Mouse (Mus musculus): Measurements from ENCODE around the gene Fbxo11.
"Not testable (repeated sequence)": the region's sequence is repeated elsewhere in the genome, so short reads cannot be mapped to it uniquely, and the experiment has no call there.

Gene Fbxo11

DNA sequence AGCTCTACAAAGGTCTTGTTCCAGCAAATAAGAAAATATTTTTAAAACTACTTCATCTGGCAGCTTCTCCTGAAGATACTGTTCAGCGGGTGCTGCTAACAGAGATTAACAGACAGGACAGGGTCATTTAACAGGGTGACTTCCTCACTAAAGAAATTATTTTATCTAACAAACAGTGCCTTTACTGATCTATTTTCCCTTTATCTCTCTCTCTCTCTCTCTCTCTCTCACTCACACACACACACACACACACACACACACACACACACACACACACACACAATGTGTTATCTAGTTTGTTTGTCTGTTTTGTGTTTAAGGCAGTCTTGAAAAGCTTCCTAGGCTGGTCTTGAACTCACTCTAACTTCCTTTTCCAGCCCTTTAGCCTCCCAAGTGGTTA lies 50.6 kb downstream of the Fbxo11 start:
- no peak for DNase-seq (ENCODE audit: low spot score in 2 of 2)

DNA sequence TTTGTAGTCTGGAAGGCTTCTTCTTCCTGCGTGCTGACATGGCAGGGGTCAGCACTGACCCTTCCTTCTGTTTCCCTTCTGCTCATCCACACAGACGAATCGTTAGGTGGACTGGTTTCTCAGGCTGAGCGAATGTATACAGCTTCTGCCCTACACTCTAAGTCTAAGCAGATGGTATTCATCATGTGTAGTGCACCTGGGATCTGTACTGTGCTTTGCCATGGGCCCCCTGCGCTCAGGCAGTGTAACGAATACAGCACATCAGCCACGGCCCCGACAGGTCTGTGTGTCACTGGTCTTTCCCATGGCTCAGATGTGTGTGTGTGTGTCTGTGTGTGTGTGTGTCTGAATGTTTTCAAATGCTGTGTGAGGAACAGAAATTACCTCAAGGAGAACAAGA lies 58.1 kb downstream of the Fbxo11 start:
- DNase-seq (ENCODE audit: low spot score in 2 of 2): no peak

DNA sequence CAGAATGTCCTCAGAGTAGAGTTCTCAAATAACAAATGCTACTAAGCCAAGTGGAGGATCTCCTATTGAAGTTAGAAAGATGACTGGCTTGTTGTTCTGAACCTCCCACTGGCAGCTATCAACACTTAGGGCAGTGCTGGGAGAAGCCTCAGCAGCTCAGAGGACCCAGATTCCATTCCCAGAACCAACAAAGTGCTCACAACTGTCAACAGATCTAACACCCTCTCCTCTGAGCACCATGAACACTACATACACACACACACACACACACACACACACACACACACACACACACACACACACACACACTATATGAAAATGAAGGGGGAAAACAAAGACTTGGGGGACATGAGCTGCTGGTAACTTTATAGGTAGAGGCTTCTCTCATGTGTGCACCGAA lies 60.2 kb downstream of the Fbxo11 start:
- no peak for DNase-seq (ENCODE audit: low spot score in 2 of 2)

DNA sequence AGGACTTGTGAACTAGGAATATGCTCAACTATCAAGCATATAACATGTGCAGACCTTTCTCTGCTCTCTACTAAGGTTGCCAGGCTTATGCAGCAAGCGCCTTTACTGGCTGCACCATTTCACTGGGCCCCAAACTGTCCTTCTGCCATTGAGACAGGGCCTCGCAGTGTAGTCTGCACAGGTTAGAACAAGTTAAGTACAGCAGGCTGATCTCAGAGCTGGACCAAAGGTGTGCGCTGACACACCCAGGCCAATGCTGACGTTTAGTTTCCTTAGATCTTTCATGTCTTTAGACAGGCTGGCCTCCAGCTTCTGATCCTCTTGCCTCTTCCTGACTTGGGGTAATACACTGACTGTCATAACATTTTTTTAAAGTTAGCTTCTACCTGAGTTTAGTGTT lies 67.3 kb downstream of the Fbxo11 start:
- DNase-seq (ENCODE audit: low spot score in 2 of 2): no peak

DNA sequence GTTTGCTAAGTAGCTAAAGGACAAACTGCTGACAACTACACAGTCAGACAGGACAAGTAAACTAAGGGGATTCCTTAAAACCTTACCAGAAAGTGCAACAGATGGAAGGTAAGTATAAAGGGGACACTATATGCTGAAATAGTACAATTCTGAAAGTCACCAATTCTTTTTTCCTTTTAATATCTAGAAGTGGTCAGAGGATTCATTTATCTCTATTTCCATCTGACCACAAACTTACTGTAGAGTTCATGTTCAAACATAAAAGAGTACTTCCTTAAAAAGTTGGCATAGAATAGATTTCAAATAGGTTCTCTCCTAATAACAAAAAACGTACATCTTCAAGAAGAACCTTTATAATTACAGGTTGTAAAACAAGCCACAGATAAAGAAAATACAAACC lies 71.8 kb downstream of the Fbxo11 start:
- DNase-seq (ENCODE audit: low spot score in 2 of 2): no peak

DNA sequence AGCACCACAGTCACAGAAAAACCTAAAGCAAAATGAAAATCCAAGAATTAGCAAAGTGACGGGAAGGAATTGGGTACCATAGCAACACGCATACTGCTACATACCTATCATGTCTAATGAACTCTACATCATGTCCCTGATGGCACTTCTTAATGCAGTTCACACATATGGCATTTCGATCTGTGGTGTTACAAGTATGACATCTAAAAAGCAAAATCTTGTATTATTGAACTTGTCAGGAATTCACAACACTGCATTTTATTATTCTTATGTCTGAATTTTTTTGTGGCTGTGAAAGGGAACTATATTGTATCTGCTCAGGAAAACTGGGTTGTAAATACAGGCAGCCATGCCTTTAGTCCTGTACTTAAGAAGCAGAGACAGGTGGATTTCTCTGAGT lies 72.9 kb downstream of the Fbxo11 start:
- no peak for DNase-seq (ENCODE audit: low spot score in 2 of 2)

DNA sequence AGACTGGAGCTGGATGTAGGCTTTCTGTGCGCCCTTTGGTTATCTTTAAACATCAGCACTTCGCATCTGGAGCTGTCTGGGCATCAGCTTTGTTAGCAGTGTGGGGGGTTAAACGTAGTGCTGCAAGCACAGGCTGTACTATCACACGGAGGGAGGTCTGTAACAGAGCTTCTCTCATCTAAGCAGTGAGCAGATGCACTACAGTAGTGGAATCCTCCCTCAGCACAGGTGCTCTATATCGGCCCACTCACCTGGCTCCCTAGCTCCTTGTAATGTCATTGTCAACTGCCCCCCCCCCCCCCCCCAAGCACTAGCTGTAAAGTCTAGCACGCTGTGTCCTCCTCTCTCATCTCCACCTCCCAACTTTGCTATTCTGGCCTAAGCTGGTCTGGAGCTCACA lies 77.6 kb downstream of the Fbxo11 start:
- no peak for DNase-seq (ENCODE audit: low spot score in 2 of 2)

DNA sequence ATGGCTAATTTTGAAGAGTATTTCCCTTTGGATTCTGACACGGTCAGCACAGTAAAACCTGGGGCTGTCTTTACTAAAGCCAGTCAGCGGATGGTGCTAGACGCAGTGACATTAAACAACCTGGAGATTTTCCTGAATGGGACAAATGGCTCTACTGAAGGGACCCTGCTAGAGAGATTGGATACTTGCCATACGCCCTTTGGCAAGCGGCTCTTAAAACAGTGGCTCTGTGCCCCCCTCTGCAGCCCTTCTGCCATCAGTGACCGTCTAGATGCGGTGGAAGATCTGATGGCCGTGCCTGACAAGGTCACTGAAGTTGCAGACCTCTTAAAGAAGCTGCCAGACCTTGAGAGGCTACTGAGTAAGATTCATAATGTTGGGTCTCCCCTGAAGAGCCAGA lies 79.2 kb downstream of the Fbxo11 start:
- no peak for DNase-seq (ENCODE audit: low spot score in 2 of 2)

DNA sequence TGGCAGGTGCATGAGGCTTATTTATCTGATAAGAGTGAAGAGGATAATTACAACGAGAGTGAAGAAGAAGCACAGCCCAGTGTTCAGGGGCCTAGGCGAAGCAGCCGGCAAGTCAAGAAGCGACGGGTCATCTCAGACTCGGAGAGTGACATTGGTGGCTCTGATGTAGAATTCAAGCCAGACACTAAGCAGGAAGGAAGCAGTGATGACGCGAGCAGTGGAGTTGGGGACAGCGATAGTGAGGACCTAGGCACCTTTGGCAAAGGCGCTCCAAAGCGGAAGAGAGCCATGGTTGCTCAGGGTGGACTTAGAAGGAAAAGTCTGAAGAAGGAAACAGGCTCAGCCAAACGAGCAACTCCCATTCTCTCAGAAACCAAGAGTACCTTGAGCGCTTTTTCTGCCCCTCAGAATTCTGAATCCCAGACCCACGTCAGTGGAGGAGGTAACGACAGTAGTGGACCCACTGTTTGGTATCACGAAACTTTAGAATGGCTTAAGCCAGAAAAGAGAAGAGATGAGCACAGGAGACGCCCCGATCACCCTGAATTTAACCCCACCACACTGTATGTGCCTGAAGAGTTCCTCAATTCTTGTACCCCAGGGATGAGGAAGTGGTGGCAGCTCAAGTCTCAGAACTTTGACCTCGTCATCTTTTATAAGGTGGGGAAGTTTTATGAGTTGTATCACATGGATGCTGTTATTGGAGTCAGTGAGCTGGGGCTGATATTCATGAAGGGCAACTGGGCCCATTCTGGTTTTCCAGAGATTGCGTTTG lies 80.5 kb downstream of the Fbxo11 start:
- no peak for DNase-seq (ENCODE audit: low spot score in 2 of 2)

DNA sequence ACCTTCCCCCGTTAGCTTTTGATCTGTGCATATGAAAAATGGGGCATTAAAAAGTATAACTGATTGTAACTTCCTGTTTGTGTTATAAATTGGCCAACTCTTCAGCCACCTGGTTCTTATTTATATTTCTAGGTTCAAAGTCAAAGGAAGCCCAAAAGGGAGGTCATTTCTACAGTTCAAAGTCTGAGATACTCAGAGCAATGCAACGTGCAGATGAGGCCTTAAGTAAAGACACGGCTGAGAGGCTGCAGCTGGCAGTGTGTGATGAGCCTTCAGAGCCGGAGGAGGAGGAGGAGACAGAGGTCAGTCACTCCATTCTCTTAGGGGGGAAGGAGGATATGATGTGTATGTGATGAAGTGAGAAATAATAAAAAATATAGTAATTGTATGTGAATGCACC lies 81.8 kb downstream of the Fbxo11 start:
- DNase-seq (ENCODE audit: low spot score in 2 of 2): no peak

DNA sequence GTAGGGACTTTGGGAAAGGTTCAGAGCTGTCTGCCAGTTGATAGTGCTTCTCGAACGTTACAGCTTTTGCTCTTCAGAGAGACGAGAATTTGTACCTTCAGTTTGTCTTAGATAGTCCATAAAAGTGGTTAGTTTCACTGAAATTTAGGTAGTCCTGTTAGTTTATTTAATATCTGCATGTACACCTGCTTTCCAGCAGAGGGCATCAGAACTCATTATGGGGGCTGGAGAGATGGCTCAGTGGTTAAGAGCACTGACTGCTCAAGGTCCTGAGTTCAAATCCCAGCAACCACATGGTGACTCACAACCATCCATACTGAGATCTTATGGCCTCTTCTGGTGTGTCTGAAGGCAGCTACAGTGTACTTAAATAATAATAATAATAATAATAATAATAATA lies 83.0 kb downstream of the Fbxo11 start:
- peak in 1 of 2 experiments; percentile 37 for DNase-seq (ENCODE audit: low spot score in 2 of 2)

DNA sequence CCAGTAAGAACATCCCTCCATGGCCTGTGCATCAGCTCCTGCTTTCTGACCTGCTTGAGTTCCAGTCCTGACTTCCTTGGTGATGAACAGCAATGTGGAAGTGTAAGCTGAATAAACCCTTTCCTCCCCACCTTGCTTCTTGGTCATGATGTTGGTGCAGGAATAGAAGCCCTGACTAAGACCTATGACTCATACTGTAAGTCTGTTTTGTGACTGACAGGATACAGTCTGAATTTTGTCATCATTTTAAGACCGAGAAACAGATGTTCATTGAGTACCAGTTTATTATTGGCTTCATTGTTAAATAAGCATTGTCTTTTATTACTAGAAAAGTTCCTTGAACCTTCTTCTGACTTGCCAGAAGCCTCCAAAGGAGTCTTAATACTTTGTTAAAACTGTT lies 85.4 kb downstream of the Fbxo11 start:
- not testable (repeated sequence) for DNase-seq (ENCODE audit: low spot score in 2 of 2)

DNA sequence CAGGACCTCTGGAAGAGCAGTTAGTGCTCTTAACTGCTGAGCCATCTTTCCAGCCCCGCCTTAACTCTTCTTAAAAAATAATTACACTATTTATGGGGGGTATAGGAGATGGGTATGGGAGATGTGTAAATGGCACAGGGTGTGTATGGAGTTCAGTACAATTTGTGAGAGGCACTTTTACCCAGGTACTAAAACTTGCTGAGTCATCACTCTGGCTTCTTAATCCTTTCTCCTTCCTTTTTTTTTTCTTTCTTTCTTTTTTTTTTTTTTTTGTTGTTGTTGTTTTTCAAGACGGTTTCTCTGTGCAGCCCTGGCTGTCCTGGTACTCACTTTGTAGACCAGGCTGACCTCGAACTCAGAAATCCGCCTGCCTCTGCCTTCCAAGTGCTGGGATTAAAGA lies 88.2 kb downstream of the Fbxo11 start:
- DNase-seq (ENCODE audit: low spot score in 2 of 2): not testable (repeated sequence)

DNA sequence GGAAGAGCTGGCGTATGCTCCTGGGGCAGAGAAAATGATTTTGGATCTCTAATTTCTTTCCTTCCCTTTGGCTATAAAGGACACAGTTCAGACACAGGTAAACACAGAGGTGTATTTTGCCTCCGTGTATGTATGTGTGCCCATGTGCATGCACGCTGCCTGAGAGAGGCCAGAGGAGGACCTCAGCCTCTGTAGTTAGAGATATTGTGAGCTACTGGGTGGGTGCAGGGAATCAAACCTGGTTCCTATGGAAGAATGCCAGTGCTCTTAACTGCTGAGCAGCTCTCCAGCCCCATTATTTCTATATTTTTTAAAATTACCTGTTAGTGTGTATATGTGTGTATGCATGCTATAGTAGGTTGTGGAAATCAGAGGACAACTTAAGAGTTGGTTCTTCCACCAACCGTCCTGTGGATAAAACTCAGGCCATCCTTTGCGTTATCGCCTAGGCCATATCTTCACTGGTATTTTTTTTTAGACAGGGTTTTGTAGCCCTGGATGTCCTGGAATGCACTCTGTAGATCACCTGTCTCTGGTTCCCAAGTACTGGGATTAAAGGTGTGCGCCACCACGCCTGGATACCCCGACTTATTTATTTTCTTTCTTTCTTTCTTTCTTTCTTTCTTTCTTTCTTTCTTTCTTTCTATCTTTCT lies 88.8 kb downstream of the Fbxo11 start:
- no peak for DNase-seq (ENCODE audit: low spot score in 2 of 2)

DNA sequence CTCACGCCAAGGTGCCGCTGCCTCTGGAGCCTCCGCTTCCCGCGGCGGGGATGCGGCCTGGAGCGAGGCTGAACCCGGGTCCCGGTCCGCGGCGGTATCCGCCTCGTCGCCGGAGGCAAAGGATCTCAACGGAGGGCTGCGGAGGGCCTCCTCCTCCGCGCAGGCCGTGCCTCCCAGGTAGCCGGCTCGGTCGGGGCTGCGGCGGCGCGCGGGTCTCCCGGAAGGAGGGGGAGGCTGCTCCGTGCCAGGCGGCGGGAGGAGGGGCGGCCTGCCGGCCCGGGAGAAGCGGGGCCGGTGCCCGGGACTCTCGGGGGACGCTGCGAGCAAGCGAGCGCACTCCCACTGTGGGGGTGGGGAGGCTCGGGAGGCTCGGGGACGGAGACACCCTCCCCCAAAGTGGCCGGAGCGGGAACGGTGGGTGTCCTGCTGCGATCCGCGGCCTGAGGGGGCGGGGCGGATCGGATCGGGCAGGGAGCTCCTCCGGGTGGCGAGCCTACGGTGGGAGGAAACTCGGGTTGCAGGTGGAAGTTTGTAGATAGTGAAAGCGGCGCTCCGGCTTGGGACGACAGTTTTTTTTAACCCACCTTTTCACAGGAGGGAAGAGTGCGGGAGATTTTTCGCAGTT lies 89.8 kb downstream of the Fbxo11 start:
- peak; percentile 60 to 74 for DNase-seq (ENCODE audit: low spot score in 2 of 2)

DNA sequence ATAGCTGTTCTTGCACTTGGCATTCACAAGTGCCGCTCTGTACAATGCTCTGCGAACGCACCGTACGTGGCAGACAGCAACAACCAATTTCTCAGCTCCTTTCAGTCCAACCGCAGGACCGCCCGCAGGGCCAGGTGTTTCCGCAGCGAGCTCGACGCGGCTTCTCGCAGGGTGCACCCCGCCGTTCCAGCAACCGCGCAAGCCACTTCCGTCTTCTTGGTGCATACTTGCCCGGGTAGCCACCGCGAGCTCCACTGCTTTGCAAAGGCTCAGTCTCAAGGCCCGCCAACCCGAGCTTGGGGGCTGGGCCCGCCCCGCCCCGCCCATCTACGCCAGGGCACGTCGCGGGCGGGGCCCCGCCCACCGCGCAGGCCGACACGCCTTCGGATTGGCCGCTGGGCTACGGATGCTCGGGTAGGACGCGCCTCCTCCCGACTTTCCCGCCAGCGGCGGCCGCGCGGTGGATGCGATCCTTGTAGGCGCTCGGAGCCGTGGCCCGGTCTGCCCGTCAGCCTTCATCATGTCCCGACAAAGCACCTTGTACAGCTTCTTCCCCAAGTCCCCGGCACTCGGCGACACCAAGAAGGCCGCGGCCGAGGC lies 90.4 kb downstream of the Fbxo11 start, which contains the start of gene Msh6:
Gene Msh6, plus strand, starts transcription at position 434 of the 600 bp plus-strand sequence.
- DNase-seq (ENCODE audit: low spot score in 2 of 2): peak; percentile 98 to 99

DNA sequence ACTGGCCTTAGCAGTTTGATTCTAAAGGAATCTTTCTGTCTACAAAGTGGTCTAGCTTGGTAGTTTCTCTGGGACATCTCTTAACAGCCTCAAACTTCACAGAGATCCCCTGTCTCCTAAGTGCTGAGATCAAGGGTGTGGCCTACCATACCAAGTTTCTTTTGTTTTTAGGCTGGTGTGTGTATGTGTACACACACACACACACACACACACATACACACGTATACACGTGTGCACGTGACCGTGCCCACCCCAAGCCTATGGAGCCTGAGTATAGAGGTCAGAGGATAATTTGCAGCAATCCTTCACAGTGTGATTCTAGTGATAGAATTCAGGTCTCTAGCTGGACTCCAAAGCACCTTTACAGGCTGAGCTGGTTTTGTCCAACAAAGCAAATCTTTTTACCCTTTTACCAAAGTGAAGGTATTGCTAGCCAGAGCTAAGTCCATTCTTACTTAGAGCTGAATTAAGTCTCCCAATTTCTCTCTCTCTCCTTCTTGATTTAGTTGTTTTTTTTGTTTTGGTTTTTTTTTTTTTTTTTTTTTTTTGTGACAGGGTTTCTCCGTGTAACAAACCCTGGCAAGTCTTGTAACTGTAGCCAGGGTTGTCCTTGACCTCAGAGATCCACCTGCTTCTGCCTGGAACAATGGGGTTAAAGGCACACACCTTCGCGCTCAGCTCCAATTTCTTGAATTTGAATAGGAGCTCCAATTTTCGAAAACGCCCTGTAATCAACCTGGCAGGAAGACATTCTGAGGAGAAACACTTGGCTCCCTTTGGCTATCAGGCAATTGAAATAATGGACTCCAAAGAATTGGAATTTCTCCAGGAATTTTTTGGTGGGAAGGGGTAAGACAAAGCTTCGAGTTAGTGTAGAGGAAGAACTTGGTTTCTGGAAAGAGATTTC lies 91.6 kb downstream of the Fbxo11 start:
- DNase-seq (ENCODE audit: low spot score in 2 of 2): no peak

DNA sequence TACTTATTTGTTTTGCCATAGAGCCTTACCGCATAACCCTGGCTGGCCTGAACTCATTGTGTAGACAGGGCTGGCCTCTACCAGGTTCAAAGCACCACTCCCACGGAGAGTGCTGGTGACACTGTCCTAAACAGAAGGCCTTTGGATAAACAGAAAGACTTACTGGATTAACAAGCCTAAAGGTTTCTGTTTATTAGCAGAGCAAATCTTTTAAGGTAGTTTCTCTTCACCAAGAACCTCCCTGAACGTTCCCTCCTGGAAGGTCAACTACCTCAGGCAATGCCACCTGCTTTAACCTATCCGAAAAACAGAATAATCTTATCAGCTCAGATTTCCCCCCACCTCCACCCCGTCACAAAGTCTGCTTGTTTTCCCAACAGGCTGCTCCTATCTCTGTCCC lies 92.2 kb downstream of the Fbxo11 start:
- no peak for DNase-seq (ENCODE audit: low spot score in 2 of 2)

DNA sequence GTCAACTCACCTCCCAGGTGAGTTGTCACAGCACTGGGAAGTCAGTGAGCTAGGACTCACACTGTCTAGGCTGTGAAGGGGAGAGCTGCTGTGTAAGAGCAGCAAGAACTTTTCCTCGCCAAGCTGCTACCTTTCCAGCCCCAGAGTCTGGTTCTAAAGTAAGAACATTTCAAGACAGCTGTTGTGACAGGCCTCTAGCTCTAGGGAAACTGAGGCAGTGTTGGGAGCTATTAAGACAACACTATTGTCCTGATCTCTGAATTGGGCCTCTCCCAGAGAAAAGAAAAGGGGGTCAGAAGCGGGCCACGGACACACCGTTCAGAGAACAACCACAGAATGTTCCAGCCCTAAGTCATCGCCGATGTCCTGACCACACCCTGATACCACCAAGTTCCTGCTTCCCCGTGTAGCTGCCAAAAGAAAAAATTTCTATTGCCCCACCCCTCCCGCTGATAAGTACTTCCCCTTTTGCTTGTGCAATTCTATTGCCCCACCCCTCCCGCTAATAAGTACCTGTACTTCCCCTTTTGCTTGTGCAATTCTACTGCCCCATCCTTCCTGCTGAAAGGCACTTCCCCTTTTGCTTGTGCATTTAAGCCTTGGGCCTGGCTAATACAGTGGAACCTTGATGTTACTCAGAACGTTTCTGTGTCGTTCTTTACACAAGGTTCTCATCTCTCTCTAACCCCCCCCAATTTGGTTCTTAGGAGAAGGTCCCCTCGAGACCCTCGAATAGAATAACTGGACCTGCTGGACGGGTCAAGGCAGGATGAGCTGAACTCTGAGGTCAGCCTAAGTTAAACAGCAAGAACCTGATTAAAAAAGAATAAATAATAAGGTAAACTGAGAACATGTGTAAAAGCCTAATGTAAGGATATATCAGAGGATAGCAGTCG lies 93.1 kb downstream of the Fbxo11 start:
- not testable (repeated sequence) for DNase-seq (ENCODE audit: low spot score in 2 of 2)

DNA sequence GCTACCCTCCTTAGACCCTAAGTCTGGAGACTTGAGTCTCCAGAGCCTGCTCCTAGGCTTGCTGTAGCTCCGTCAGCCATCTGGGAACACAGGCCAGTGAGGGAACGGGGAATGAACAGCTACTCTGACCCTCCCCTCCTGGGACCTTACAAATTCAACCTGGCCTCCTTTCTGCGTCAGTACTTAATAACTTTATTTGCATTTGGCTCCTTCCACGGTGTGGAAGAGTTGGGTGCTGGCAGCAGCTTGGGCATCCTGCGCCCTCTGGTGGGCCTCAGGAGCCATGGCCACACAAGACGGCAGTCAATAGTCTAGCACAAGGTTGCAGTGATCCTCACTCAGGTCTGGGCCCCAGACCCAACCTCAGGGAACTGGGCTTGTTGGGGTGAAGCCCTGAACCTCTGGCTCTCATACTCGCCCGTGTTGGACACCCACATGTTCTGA lies 96.6 kb downstream of the Fbxo11 start:
- DNase-seq (ENCODE audit: low spot score in 2 of 2): not testable (repeated sequence)

Measured in thymus, postnatal 10 days (tissue).